Mouse (Mus musculus) kidney, postnatal 14 days (tissue): Measurements from ENCODE around the gene Smim23.

ENCODE experiments used
- DNase-seq: peaks from one replicate; pipeline ENCODE4 v3.0.0; 2022; ENCODE audit warnings: mixed read lengths

Smim23 gene

DNA sequence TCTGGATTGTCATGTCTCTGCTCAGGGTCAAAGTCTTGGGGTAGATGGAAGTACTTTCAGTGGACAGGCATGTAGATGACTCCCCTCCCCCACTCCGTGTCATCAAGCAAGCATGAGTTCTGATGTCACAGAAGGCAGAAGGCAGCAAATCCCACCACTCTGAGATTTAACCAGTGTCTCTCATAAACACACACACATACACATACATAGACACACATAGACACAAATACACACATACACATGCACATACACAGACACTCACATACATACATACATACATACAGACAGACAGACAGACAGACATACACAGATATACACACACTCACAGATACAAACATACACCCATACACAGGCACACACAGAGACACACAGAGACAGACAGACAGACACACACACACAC lies at the start of gene Smim23:
Smim23 (minus strand) TSS at position 101 of the 400 bp plus-strand sequence.
- no peak for DNase-seq

DNA sequence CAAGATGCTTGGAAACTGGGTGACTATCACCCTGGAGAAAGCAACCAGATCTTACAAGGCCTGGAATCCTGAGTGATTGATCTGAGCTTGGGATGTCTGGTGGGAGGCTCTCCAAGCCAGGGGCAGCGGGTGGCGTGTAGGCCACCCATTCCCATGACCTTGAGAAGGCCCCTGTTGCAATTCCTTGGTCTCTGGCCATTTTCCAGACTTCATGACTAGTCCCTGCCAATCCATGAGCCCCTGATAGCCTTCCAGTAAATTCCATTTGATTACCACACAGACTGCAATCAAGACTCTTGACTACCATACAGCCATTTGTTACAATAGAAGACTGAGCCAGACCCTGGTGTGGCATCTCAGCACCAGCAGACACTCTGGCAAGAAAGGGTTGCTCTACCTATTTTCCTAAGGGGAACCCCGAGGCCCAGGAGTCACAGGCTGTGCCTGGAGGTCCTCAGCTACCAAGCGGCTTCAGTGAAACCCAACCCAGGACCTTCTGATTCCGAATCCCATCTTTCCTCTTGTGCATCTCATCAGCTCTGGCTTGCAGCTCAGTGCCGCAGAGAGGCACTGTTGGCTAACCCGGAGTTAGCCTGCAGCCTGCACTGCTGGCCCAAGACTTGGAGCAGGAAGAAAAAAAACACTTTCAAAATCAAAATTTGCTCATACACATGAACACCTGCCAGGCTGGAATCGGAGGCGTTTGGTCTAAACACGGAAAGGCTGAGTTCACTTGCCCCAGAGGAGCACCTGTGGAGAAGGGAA lies 44.4 kb upstream of the Smim23 start:
- no peak for DNase-seq

DNA sequence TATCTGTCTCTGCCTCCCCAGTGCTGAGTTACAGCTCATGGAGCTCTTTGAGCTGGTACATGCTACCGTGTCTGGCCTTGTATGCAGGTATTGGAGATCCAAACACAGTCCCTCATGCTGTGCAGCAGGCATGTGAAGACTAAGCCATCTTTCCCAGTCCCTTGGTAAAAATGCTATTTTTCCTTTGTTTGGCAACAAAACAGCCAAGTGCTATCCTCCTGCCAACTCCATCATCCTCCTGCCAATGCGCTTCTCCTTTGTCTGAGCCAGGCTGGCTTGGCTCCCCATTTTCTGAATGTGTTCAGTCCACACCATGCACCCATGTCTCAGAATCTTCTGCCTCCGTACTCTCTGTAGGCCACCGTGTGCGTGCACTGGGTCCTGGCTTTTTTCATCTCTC lies 40.2 kb upstream of the Smim23 start:
- DNase-seq: no peak

DNA sequence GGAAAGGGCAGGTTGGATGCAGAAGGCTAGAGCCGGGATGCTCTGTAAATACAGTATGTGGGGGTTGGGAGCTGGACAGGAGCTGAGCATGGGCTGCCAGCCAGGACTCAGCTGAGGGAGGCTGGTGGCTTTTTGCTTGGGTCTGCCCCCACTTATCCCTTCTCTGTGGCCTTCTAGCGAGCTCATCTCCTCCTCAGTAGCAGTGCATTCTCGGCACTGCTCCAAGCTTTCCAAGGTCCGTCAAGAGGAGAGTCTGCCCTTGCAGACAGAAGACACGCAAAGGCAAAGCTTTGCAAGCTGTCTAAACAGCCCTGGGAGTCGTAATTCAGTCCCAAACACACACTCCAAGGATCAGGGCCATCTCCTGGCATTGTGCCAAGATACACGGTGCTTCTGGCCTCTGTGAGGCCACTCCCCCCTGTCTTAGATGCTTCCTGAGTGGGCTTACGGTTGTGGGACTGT lies 33.0 kb upstream of the Smim23 start:
- peak; percentile 12 for DNase-seq

DNA sequence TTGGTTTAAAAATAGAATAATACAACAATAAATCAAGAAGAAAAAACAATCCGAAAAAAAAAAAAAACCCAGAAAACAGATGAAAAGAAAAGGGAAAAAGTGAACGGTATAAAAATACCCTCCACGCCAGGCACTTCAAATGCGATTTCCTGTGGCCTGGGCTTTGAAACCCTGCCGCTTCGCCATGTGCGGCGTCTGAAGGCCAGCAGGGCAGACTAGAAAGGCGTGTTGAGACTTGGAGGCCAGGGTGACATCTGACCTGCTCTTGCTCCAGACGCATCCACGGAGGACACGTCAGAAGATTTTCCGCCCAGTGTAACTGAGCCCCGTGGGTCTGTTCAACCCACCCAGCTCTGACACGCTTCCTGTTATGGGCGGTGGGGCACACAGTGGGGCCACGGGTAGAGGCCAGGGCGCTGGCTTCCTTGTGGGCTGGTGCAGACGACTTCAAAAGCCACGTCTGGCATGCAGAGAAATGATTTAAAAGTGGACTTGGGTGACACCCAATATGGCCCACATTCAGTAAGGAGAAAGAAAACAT lies 22.3 kb upstream of the Smim23 start:
- DNase-seq: no peak

DNA sequence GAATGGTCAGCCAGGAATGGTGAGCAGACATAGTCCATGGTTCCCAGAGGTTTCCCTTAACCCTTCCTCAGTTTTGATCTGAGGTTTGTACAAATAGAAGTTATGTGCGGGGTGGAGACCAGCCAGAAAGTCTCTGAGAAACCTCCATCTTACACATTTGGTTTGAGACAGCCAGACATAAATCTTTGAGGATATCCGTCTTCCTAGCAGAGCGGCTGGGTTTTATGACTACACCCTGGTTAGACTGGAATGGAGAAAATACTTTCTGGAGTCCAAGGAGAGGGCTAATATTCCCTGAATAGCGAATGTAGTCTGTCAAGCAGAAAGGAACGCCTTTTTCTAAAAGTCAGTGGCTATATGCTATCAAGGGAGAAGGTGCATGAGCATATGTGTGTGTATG lies 16.8 kb upstream of the Smim23 start:
- DNase-seq: no peak

DNA sequence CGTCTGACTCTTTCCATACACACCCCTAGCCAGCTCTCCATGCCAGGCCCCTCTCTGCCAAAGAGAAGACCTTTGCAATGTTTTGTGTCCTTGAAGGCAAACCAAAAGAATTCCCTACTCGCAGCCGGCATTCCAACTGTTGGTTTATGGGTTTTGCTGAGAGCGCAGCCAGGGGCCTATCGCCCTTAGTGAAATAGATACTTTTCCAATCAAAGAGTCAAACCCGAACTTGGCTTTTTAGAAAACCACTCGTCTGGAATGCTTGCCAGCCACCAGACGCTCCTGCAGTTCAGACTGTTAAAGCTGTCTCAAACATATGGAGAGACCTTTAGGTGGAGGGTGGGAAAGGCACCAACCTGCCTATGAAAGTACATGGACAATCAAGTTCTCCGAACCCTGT lies 15.9 kb upstream of the Smim23 start:
- no peak for DNase-seq

DNA sequence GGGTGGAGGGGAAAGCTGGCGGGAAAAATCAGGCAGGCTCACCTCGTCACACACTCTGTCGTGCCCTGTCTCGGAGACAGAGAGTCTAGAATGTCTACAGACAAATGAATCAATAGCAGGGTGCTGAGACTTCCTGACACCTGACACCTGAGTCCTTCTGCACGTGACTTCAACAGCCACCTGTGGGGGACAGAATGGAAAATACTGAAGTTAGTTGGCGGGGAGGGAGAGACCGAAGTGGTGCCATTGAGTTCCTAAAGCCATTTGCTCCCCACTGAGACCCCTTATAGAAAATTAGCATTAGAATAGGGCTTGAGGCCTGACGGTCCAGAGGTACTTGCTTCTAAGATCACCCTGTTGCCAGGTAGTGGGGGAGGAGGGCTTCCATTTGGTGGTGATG lies 10.6 kb upstream of the Smim23 start:
- no peak for DNase-seq

DNA sequence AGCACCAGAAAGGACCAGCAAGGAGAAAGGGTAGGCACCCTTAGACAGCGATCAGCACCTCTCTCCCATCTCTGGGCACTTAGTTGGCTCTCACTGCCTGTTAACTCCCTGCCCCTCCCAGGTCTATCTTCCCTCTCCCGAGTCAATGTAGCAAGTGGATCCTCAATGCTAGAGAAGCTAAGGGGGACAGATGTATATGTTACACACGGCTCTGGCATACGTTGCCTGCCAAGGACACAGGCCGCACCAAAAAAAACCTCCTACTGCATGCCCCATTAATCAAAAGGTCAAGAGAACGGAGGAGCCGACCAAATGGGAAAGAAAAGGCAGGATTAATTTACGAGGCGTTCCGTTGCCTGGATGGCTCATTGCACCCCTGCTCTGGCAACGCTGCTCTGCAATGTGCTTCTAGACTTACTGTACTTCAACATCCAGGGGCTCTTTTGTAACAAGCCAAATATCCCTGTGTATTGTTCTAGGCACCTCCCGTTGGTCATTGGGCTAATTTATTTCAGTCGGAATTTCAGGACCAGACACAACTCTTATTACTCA lies 10.0 kb upstream of the Smim23 start:
- DNase-seq: no peak

DNA sequence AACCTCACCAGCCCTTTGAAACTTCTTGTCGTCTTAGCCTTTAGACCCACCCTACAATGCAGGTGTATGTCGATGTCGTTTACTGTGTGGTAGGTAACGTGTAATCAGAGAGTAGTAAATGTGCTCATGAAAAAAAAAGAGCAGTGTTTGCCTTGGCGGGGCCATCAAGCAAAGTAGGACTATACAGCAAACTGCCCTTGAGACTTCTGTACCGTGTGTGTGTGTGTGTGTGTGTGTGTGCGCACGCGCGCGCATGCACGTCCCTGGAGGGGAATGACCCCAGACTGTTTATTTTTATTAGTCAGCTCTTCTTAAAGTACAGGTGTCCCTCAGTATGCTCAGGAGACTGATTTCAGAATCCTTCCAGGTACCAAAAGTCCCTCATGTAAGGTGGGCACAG lies 6.8 kb downstream of the Smim23 start:
- DNase-seq: no peak

DNA sequence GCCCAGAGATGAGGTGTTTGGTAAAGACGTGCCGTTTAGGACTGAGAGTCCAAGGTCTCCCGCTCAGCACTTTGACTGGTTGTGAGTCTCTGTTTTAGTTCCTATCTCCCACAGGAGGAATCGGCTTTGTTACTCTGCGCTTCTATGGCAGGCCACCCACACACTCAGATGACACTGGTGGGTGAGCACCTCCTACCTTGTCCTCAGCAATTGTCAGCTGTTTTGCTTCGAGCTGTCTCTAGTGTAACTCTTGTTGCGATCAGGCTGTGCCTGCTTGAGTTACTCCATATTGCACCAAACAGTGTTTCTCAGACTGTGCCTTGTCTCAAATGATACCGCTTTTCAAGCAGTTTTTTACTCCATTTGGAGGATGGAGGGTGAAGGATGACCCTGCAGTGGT lies 10.1 kb downstream of the Smim23 start:
- no peak for DNase-seq

DNA sequence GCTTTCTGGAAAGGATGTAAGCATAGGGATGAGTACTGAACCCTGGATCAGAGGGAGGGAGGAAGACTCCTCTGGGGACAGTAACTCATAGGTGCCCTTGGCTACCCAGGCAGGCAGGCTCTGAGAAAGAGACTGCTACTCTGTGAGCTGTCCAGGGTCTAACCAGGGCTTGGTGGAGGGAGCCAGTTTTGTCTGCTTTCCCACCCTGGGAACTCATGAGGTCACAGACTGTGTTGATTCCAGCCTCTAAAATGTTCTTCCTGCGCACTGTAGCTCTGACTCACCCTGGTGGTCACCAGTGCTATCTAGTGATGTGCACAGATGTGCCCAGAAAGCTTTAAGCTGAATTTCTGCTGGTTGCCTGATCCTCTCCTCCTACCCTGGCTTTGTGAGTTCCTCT lies 15.3 kb downstream of the Smim23 start:
- no peak for DNase-seq

DNA sequence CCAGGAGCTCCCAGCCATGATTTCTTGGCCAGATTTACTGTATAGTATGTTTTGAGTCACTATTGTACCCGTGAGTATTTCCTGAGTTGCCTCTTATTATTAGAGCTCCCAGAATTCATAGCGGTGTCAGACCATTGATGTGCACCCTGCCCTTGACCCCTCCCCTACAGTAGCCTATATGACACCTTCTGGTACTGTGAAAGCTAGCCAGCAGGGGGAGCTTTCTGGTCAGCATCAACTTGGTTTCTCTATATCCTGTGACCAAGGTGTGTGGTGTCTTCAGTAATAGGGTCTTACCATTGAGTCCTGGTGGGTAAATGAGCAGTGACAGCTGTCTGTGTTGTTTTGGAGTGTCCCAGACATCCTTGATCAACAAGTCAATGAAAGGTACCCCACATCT lies 18.4 kb downstream of the Smim23 start:
- DNase-seq: peak; percentile 38

DNA sequence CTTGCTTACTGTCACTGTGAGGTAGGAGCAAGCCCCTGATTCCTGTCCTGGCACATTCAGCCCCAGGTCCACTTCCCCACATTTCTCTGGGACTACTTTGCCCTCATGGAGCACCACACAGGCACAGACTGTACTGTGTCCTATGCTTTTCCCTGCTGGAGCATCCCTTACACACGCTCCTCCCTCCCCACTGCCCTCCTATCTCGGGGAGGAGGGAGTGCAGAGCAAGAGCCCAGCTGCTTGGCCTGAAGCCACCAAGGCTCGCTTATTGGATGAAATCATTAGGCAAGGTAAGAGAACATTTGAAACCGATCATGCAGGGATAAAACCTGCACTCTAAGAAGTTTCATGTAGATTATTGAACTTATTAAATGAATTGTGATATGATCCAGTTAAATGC lies 20.7 kb downstream of the Smim23 start:
- peak; percentile 27 for DNase-seq

DNA sequence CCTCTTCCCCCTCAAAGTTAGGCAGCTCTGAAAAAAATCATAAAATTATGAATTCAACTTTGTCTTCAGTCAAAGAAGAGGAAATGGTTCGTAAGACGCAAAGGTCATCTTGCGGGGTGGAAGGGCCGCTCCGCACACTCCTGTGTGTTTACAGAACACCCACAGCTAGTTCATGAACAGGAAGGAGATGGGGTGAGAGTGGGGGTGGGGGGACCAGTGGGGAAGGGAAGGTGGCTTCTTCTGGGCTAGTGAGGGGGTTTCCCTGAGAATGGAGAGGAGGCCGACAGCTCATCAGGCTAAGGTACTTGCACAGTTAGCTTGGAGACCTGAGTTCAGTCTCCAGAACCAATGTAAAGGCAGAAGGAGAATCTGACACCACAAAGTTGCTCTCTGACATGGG lies 22.7 kb downstream of the Smim23 start:
- no peak for DNase-seq

DNA sequence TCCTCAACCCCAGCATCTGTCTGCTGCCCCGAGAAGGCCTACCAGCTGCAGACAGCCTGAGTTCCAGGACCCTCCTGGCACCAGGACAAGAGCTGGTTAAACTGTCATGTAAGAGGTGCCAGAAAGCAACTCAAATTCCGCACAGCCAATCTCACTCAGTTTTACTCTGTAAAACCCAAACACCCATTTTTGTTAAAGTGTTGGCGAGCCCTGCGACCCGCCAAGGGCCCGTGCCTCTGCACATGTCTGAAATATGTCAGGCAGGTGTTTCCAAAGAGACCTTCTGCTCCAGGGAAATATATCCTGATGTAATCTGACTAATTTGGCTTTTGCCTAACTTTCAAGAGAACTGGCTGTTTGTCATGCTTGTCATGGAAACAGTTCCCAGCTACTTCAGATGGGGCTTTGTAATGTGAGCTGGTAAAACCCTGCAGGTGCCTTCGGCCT lies 23.5 kb downstream of the Smim23 start:
- no peak for DNase-seq

DNA sequence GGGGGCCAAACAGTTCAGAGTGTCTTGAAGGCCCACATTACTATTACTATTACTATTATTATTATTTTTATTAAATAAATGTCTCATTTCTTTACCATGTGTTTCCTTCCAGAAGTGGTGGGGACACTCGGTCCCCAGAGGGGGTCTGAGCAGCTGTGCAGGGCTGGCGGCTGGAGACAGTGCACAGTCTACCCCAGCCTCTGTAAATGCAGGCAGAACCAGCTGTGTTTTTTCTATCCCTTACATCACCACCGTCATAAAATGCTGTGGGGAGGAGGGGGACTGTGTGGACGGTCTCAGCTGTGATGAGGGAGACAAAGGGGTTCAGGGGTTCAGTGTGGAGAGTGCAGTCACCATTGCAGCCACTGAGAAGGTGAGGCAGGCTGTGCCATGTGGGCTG lies 26.0 kb downstream of the Smim23 start:
- no peak for DNase-seq

DNA sequence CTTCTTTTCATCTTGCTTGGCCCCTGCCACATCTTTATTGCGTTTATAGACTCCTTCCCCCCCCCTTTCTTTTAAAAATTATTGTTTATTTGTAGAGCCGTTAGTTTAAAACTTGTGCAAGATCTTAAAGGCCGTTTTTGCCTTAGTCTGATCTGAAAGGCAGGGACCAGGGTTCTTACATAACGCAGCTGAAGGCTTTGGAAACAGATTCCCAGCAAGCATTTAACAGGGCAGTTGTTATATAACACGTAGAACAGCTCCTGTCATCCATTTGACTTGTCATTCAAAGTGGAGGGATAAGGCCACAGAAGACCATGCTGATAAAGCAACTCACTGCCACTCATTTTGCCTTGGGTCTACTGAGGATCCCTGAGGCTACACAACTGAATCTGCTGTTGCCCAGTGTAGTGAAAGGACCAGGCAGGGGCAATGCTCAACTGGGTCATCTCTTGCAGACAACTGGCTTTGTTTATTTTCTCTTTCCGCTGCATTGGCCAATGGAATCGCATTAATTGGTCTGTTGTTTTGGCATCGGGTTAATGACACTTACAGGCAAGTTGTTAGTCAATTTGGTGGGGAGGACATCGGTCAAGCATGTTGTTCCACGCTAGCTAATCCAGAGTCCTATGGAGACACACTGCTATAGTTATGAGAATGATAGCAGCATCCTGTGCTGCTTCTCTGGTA lies 29.5 kb downstream of the Smim23 start:
- no peak for DNase-seq

DNA sequence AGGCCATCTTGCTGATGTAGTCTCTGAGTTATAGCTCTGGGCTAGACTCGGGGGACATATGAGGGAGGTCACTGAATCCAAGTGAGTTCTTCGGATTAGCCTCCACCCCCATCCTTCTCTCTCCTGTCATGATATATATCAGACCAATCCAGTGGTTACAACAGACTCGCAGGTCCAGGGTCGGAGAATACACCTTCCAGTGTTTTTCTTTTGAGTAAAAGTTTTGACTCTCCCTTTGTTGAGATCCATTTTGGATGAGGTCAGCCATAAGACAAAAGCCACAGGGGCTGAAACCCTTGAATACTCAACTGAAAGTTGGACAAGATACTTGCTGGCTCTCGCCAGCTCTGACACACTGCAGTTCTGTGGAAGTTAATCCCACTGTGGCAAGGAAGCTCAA lies 38.2 kb downstream of the Smim23 start:
- DNase-seq: no peak

DNA sequence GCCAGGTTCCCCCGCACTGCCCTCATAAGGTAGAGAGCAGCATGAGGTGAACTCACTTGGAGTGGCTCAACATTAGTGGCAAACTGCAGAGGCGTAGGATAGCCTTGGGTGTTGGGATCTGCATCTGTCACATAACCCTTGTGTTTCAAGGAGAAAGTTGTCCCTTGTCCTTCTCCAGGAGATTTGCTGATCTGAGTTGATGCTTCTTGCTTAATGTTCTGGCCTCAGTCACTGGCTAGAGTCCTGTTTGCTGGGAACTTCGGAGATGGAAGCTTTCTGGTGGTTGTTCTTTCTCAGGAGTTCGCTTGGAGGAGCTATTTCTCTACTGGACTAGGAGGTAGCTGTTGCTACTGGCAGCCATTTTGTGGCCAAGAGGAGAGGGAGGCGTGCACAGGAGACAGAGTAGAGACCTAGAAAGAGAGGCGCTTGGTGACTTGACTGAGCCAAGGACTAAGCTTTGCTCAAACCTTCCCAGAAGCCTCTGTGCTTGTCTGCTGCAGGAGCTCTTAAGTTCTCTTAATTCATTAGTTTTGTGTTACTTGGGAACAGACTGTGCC lies 38.7 kb downstream of the Smim23 start:
- no peak for DNase-seq

DNA sequence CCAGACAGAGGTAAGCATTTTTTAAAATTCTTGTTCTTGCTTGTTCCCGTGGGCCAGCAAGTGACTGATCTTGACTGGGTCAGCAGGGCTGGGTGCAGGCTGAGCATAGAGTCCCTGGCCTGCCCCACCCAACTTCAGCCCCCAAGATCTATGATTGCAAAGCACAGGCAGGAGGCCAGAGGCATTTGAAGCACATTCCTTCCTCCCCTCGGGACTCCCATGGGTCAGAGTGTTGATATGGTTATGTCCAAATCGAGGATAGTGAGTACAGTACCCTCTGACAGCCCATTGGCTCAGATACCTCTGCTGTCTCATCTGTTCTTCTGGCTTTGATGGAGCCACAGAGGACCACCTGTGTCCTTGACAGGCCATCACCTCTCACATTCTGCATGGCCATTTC lies 41.7 kb downstream of the Smim23 start:
- DNase-seq: peak; percentile 25

DNA sequence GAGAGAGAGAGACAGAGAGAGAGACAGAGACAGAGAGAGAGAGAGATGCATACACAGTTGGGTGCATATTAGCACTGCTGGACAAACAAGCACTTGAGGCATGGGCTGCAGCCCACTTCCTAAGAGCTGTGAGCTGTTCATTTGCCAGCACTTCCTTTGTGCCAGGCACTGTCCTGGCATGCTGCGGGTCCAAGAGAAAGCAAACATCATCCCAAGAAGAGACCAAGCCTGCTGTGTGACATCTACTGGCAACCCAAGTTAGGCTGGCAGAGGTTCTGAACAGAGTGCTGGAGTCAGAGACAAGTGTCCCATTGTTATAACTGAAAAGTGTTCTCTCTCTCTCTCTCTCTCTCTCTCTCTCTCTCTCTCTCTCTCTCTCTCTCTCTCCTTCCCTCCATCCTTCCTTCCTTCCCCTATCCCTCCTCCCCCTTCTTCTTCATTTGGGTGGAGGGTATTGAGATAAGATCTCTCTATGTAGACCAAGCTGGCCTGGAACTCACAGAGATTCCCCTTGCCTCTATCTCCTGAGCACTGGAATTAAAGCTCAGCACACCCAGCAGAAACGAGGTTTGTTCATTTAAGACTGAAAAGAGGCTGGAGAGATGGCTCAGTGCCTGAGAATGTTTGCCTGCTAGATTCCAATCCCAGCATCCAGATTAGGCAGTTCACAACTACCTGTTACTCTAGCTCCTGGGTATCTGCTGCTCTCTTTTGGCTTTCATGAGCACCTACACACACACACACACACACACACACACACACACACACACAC lies 42.6 kb downstream of the Smim23 start:
- no peak for DNase-seq
